Mouse (Mus musculus): ENCODE data around the gene Elane.

Elane gene

GRCm38 (mm10) chr10:79916081-79916480 is 30.0 kb downstream of the Elane start:
- DNase-seq (ENCODE audit: low spot score in 2 of 2) = no peak

GRCm38 (mm10) chr10:79916808-79917531 is 30.9 kb downstream of the Elane start, which contains the start of gene Kiss1r:
TSS of gene Kiss1r (plus strand) at chr10:79916971.
- DNase-seq (ENCODE audit: low spot score in 2 of 2) = peak; percentile 83 to 94

DNA sequence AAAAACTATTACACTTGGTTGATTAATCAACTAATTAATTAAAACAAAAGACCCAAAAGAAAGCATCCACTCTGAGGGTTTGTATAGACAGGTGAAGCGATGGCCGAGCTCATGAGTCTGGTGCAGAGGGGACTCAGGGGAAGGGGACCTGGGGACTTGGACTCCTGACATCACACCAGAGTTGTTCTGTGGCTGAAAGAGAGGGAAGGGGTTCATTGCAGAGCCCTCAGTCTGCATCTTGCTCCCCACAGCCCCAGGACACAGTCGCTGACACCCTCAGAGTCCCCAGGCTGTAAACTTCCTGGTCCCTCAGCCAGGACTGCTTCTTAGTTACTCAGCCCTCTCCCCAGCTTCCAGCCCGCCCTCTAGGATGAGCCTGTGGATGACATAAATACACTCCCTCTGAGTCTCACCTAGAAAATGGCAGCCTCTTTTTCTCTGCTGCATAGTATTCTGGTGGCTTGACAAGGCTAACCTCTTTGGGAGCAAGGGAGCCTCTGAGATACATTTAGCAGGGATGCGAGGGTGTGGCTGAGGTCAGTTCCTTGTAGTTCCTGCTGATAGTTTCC is 31.6 kb downstream of the Elane start:
- no peak for DNase-seq (ENCODE audit: low spot score in 2 of 2)

- no peak for DNase-seq (ENCODE audit: low spot score in 2 of 2)
Observed at GRCm38 (mm10) chr10:79918231-79919078, 32.4 kb downstream of the Elane start.

GRCm38 (mm10) chr10:79919251-79919849 is 33.3 kb downstream of the Elane start:
- no peak for DNase-seq (ENCODE audit: low spot score in 2 of 2)

DNA sequence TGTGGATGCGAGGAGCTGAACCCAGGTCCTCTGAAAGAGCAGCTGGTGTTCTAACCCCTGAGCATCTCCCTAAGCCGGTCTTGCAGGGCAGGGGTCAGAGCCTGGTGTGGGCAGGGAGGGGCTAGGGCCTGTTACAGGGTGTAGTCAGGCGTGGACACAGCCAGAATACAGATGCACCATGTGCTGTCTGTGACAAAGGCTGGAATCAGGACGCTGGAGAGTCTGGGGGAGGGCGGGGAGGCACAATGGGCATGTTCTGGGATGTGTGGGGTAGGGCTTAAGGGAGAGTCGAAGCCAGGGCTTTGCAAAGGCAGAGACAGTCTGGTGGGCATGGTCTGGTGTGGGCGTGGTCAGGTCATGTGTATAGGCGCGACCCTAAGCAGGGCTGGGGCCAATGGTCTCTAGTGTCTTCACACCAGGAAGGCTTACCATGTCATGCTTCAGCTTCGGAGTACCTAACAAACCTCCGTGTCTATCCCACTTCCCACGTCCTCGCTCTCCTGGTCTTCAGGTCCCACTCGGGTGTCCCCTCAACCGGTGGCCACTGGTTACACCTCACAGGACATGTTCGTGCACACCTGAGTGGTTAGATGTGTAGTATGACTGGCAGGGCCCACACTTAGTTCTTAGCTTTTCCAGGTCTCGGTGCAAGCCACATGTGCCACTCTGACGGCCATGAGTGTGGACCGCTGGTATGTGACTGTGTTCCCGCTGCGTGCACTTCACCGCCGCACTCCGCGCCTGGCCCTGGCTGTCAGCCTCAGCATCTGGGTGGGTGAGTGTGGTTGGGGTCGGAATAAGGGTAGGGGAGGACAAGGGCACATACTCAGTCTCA is 34.2 kb downstream of the Elane start:
- DNase-seq (ENCODE audit: low spot score in 2 of 2) = no peak

DNA sequence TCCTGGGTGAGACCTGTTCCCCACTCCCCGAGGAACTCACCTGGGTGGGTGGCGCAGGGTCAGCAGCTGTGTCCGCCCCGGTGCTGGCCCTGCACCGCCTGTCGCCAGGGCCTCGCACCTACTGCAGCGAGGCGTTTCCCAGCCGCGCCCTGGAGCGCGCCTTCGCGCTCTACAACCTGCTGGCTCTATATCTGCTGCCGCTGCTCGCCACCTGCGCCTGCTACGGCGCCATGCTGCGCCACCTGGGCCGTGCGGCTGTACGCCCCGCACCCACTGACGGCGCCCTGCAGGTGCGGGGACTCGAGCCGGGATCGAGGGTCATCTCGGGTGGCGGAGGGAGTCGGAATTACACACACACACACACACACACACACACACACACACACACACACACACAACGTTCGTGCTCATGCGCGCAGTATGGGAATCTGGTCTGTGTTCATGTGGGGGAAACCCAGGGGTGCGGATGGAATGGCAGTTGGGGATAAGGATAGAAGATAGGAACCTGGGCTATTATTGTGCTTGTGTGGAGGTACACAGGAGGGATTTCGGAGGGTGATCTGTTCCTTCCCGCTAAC is 35.0 kb downstream of the Elane start, which contains the start of gene R3hdm4:
Gene R3hdm4 (minus strand): TSS at position 251 of the 578 bp plus-strand sequence.
- DNase-seq (ENCODE audit: low spot score in 2 of 2) = no peak

DNA sequence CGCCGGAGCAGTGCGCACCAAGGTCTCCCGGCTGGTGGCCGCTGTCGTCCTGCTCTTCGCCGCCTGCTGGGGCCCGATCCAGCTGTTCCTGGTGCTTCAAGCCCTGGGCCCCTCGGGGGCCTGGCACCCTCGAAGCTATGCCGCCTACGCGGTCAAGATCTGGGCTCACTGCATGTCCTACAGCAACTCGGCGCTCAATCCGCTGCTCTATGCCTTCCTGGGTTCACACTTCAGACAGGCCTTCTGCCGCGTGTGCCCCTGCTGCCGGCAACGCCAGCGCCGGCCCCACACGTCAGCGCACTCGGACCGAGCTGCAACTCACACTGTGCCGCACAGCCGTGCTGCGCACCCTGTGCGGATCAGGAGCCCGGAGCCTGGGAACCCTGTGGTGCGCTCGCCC is 35.5 kb downstream of the Elane start:
- DNase-seq (ENCODE audit: low spot score in 2 of 2) = no peak

GRCm38 (mm10) chr10:79924998-79925784 is 39.1 kb downstream of the Elane start:
- DNase-seq (ENCODE audit: low spot score in 2 of 2) = peak; percentile 84 to 95

GRCm38 (mm10) chr10:79925785-79926490 is 39.9 kb downstream of the Elane start:
- DNase-seq (ENCODE audit: low spot score in 2 of 2) = no peak

GRCm38 (mm10) chr10:79926491-79927323 is 40.7 kb downstream of the Elane start, which contains the start of gene Arid3a:
TSS of gene Arid3a (plus strand) at chr10:79927043.
- peak; percentile 89 to 92 for DNase-seq (ENCODE audit: low spot score in 2 of 2)

DNA sequence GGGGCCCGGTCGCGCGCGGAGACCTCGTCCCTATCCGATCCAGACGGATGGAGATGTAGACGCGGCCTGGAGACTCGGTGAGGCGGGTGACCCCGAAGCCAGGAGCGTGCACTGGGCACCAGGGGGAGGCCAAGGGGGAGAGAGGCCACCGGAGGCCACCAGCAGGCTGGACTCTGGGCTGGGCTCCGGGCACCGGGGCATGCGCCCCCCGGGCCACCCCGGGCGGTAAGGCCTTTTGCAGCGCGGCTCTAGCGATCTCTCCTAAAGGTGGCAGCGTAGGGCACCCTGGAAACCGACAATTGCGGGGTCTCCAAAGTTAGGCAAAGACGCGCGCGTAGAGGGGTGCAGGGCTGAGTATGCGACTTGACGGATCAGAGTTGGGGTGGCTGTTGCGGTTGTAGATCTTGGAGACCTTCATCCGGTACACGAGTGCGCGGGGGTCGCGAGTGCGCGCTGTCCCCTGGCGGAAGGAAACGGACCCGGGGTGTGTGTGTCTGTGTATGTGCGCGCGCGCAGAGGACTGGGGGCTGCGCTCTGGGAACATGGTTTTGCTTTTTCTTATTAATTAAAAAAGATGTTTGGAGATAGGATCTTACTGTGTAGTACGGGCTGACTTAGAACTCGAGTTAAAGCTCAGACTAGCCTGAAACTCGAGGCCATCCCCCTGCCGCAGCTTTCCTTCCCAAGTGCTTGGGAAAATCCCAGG is 41.4 kb downstream of the Elane start:
- DNase-seq (ENCODE audit: low spot score in 2 of 2) = no peak

DNA sequence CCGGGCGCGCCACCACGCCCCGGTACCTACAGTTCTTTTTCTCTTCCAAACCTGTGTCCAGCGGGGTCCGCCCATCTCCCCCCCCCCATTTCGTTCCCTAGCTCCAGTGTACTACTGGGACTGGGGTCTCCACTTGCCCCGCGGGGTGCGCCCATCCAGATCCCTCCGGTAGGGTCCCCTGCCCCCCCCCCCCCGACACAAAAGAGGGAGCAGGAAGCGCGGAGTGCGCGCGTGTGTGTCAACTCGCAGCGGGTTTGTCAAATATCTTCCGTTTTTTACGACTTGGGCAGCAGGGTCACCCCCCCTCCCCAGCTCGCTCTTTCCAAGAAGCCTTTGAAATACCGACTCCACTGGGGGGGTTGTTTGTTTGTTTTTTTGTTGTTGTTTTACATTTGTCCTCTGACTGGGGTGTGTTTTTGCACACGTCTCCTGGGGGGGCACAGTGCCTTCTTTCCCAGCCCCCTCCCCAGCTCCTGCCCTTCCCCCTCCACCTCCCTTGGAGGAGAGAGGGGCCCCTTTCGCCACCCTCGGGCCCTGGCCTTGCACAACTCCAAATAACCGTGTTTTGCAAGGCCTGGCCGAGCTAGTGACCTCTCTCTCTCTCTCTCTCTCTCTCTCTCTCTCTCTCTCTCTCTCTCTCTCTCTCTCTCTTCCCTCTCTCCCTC is 42.1 kb downstream of the Elane start:
- DNase-seq (ENCODE audit: low spot score in 2 of 2) = no peak

DNA sequence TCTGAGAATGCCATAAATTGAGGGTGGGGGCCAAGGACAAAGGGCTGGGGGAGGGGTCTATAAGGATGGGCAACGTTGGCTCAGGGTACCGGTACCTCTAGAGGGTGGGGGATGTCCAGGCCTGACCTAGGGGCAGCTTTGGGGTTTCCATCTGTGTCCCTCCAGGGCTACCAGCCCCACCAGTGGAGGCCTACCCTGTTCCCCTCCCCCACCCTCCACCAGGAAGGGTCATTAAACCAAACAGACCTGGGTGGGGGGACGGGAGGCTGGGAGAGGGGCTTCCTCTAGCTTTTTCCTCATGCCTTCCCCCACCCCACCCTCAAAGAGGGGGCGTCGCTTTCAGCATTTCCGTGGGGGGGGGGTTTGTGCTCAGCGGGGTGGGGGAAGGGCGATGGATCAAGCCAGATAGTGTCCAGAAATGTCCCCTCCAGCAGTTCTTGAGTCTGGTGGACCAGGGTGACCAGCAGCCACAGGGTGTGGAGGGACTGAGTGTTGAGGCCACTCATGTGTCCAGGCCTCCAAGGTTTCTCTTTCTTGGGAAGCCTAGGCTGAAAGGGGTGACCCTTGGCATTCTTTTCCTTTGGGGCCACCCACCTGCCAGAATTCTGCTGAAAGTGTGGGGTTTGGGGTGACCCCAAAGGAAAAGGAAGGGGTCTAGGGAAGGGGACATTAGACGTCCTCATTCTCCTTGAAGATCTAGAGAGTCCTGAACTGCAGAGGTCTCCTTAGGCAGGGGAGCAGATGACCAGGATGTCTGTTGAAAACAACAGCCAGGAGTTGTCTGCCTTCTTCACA is 43.1 kb downstream of the Elane start:
- DNase-seq (ENCODE audit: low spot score in 2 of 2) = no peak

DNA sequence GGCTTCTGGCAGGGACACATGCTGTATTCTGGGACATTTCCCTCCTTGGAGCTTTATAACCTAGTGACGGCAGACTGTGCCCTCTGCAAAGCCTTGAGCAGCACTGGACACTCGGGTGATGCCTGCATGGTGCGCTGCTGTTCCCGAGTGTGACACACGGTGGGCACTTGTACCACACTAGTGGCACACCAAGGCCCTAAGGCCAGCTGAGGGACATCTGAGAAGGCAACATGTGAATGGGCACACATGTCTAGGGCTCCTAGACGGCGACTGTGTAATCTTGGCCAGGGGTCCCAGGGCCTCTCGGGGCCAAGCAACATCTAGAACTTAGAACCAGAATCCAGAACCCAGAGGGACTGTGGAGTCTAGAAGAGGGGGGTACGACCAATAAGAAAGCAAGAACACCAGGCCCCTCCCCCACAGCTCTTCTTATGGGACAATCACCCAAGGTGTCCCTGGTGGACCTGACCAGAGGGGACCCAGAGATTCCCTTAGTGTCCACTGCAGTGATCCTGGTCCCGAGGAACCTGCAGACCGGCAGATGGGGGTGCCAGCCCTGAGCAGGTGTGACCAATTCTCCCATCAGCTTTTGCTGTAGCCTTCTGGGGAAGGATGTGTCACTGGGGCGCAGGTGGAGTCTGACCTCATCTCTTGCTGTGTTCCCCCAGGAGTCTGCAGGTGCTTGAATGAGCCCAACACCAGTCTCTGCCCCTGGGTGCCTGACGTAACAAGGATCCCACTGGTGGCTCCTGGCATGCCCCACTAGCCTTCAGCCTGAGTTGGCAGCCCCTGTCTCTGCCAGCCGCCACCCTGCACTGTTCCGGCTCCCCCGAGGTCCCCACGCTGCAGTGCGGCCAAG is 44.1 kb downstream of the Elane start:
- DNase-seq (ENCODE audit: low spot score in 2 of 2) = no peak
